Mouse (Mus musculus) cortical plate, adult 2 months (tissue): ENCODE data around the gene Gm9376.

ENCODE experiments used
- CTCF ChIP-seq: fragments of 200-500 bp; IDR thresholded peaks from 2 replicates; pipeline ENCODE4 v1.5.1; 2011; ENCODE audit warnings: mild to moderate bottlenecking, control low read depth, low read length; ENCODE audit not compliant: insufficient read depth; ENCODE audit errors: extremely low read depth
- POLR2A ChIP-seq: fragments of 200-500 bp; IDR thresholded peaks from 2 replicates; pipeline ENCODE4 v1.6.1; 2011; ENCODE audit warnings: mild to moderate bottlenecking, low read length, control low read depth; ENCODE audit not compliant: insufficient read depth; ENCODE audit errors: extremely low read depth

DNA sequence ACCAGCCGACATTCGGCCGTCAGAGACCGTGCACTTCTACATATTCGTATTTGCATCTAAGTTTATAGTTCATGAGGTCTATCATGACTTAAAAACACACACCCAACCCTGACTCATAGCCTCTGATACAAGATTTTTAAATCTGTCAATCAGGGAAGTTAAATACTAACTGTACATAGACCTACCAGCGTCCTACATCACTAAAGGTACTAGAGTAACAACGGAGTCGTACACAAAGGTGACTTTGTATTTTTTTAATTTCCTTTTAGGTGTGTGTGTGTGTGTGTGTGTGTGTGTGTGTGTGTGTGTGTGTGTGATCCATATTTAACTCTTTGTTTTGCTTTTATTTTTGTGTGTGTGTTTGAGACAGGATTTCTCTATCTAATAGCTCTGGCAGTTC lies 44.9 kb downstream of the Gm9376 start:
- no peak for TF ChIP-seq CTCF
- no peak for TF ChIP-seq POLR2A
